Mouse (Mus musculus) cerebellum, adult 2 months (tissue): ENCODE data around the gene Gigyf1. TPM values are rescaled to one million over a fixed set of nuclear protein-coding genes. Genes with fewer than 3 reads are reported as not detected.

Experiments
- DNase-seq, 2 experiments: peaks; one replicate each; pipeline ENCODE4 v3.0.0; 2021
- H3K27ac ChIP-seq: fragments of 200-500 bp; 2 replicates; pipeline ENCODE4 v1.5.1; 2012; ENCODE audit warnings: low read length, control low read depth, inconsistent platforms; ENCODE audit not compliant: insufficient read depth
- H3K27me3 ChIP-seq: fragments of 200-500 bp; 2 replicates; pipeline ENCODE4 v1.6.1; 2012; ENCODE audit warnings: inconsistent platforms, mild to moderate bottlenecking, low read length, moderate library complexity; ENCODE audit not compliant: control insufficient read depth, insufficient read depth
- H3K4me1 ChIP-seq: fragments of 200-500 bp; 2 replicates; pipeline ENCODE4 v1.6.1; 2011; ENCODE audit warnings: low read length; ENCODE audit not compliant: control insufficient read depth, insufficient read depth
- H3K4me3 ChIP-seq: fragments of 200-500 bp; replicated peaks from 2 replicates; pipeline ENCODE3; 2011; ENCODE audit warnings: mild to moderate bottlenecking, low read depth, low read length, control low read depth; ENCODE audit not compliant: insufficient read depth
- CTCF ChIP-seq: fragments of 200-500 bp; IDR thresholded peaks from 2 replicates; pipeline ENCODE4 v1.5.1; 2011; ENCODE audit warnings: low read depth, mild to moderate bottlenecking, control low read depth, low read length, moderate library complexity, borderline replicate concordance; ENCODE audit not compliant: insufficient read depth
- POLR2A ChIP-seq: fragments of 200-500 bp; IDR thresholded peaks from 2 replicates; pipeline ENCODE4 v1.6.1; 2011; ENCODE audit warnings: low read length, control low read depth, borderline replicate concordance; ENCODE audit not compliant: insufficient read depth
- WGBS: fragments of 180-500 bp; shearing (Covaris S2); methylation state at CpG from one replicate; pipeline ENCODE4 v1.1.7; 2018; 5-methylcytosine and 5-hydroxymethylcytosine counted together
- polyA plus RNA-seq: library from polyadenylated mRNA; depleted of rRNA; stranded (reverse); fragments of >200 nt; gene quantifications from 2 replicates; pipeline ENCODE4 v1.2.3, GENCODE M21; 2012

The Gigyf1 gene
- polyA plus RNA-seq, 1 experiment, result 61.2 TPM

GRCm38 (mm10) chr5:137487616-137488015 lies 30.7 kb upstream of the Gigyf1 start:
- H3K4me1 ChIP-seq, result no peaks in the 10 kb centered on the region

DNA sequence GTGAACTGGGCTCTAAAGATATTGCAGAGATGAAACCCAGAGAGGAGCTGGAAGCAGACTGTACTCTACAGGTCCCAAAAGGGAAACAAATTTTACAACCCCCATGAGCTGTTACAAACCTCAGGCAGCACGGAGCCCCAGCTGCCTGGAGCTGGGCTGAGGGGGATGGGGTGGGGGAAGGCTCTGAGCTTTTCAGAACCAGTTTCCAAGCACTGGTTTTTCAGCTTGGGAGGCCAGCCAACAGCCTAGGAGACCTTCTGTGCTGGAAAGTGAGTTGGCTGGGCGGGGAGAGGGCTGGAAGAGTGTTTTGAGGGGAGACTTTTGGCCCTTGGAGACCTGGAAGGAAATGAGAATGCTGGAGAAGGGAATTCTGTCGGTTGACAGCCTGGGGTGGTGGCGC lies 26.8 kb upstream of the Gigyf1 start:
- WGBS, result 25% methylated on average over 4 of the region's 4 CpGs
- TF ChIP-seq POLR2A (no peak), CTCF (no peak)
- Histone ChIP-seq H3K27me3 (no peaks in the 10 kb centered on the region; the same call in 1 of the 2 replicates), H3K4me3 (no peak overlapping the region), H3K4me1 (no peaks in the 10 kb centered on the region), H3K27ac (no peak overlapping the region)
- DNase-seq, result peak in 1 of 2 experiments; percentile 20

More at GRCm38 (mm10) chr5:137487616-137488015, 30.7 kb upstream of the Gigyf1 start:
- no peak for DNase-seq
- 88% methylated on average over 7 of the region's 7 CpGs for WGBS
- no peaks in the 10 kb centered on the region; the same call in 1 of the 2 replicates for H3K27me3 ChIP-seq
- H3K27ac ChIP-seq, result no peak overlapping the region
- no peak overlapping the region for H3K4me3 ChIP-seq
- TF ChIP-seq CTCF, result no peak
- TF ChIP-seq POLR2A, result no peak

GRCm38 (mm10) chr5:137493831-137494230 lies 24.5 kb upstream of the Gigyf1 start:
- Histone ChIP-seq H3K27me3 (no peaks in the 10 kb centered on the region), H3K4me1 (no peaks in the 10 kb centered on the region), H3K4me3 (no peak overlapping the region), H3K27ac (no peak overlapping the region)
- no peak for DNase-seq
- TF ChIP-seq CTCF, result no peak
- no peak for TF ChIP-seq POLR2A
- 9% methylated on average over 13 of the region's 13 CpGs for WGBS

DNA sequence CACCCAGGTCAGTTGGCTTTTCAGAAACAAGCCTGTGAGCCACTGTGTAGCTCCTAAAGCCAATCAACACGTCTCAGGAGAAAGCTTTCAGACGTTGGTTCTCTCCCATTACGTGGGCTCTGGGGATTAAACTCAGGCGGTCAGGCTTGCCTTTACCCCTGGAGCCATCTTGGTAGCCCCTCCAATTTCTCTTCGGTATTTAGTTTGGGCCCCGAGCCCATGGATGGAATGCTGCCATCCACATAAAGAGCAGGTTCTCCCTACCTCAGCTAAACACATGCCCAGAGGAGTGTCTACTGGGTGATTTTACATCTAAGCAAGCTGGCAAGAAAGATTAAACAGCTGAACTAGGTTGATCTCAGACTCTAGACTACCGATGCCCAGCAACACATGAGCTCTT lies 18.2 kb upstream of the Gigyf1 start:
- Histone ChIP-seq H3K27ac (no peak overlapping the region), H3K4me3 (no peak overlapping the region), H3K4me1 (no peaks in the 10 kb centered on the region; the same call in 1 of the 2 replicates), H3K27me3 (no peaks in the 10 kb centered on the region)
- TF ChIP-seq CTCF (no peak), POLR2A (no peak)
- DNase-seq, result no peak
- 83% methylated on average over 7 of the region's 7 CpGs for WGBS

DNA sequence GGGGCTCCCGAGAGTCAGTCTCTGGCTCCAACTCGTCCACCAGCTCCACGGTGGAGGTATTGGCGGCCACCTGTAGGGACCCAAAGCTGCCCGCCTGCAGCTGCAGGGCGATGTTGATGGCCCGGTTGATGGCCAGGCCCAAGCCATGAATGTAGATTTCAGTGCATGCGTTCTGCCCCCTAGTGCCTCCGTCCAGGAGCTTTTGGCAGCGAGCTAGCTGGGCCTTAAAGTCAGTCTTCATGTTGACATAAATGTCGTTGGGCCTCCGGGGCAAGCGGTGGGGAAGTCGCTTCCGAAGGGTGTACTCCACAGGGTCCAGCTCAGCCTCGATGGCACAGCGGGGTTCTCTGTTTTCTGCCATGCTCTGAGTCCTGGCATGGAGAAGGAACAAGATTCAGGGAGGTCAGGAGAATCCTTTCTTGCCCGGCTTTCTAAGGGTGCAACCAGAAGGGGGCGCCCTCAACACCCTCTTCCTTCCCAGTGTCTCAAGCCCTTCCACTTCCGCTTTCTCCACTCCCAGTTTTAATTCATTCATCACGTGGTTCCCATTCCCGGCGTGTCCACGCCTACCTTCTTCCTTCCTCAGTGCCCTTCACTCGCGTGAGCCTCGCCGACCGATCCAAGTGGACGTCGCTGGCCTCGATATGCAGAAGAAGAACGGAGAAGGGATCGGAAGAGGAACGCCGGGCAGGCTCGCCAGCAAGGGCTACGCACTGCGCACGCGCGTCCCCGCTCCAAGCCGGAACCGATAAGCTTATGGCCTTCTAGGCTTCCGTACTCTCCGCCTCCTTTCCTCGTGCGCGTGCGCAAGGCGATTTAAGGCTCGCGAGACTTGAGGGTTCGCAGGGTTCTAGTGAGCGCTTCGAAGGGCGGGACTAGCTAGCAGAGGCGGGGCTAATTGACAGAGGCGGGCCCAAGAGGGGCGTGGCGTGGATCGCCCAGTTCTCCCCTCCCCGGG lies 16.4 kb upstream of the Gigyf1 start, which contains the start of gene Pop7:
TSS of gene Pop7 (minus strand) at position 810 of the 958 bp plus-strand sequence.
- peak within 1 kb of the TSS; percentile 80 for H3K4me3 ChIP-seq
- H3K27ac ChIP-seq, result peak within 1 kb of the TSS; percentile 88
- WGBS, result under 1% methylated on average over 64 of the region's 64 CpGs
- no peaks in the 10 kb centered on the region; the same call in 1 of the 2 replicates for H3K4me1 ChIP-seq
- no peaks in the 10 kb centered on the region for H3K27me3 ChIP-seq
- TF ChIP-seq CTCF (peak; percentile 74), POLR2A (peak; percentile 81; the same call in 1 of the 2 replicates)
- DNase-seq, result peak; percentile 100

- WGBS, result under 1% methylated on average over 30 of the region's 30 CpGs
- Histone ChIP-seq H3K4me3 (peak overlapping the region; percentile 80), H3K4me1 (no peaks in the 10 kb centered on the region; the same call in 1 of the 2 replicates), H3K27ac (no peak overlapping the region), H3K27me3 (no peaks in the 10 kb centered on the region)
- TF ChIP-seq POLR2A (no peak), CTCF (peak; percentile 85)
- DNase-seq, result peak in 1 of 2 experiments; percentile 86
These were observed 15.7 kb upstream of the Gigyf1 start for GRCm38 (mm10) chr5:137502667-137503110.

- Histone ChIP-seq H3K27me3 (no peaks in the 10 kb centered on the region), H3K27ac (no peak overlapping the region), H3K4me3 (no peak overlapping the region), H3K4me1 (no peaks in the 10 kb centered on the region; the same call in 1 of the 2 replicates)
- DNase-seq, result peak in 1 of 2 experiments; percentile 19
- TF ChIP-seq CTCF (no peak), POLR2A (no peak)
- WGBS, result 69% methylated on average over 6 of the region's 6 CpGs
These were observed 14.3 kb upstream of the Gigyf1 start for GRCm38 (mm10) chr5:137504041-137504440.

DNA sequence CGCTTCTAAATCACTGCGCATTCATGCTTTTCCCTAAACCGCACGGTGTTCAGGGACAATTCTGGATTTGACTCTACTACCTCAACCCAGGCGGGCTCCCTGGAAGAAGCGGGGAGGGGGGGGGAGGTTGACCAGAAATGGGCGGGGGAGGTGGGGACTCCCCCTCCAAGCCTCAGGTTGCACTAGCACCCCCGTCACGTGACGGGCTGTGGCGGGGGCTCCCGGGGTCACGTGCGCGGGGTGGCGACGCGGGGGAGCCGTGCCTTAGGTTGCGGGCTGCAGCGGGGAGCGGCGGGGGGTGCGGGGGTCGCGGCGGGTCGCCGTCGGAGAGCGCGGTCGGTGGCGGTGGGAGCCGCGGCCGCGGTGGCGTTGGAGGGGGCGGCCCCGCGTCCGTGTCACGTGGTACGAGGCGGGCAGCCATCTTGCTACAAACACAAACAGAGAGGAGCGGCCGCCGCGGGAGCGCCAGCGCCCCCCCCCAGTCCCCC lies 8.3 kb upstream of the Gigyf1 start:
- 1% methylated on average over 50 of the region's 52 CpGs for WGBS
- Histone ChIP-seq H3K27ac (peak overlapping the region; percentile 63; the same call in 1 of the 2 replicates), H3K4me3 (peak overlapping the region; percentile 78), H3K4me1 (peaks cover 12% of the 10 kb centered on the region), H3K27me3 (no peaks in the 10 kb centered on the region)
- TF ChIP-seq POLR2A (no peak), CTCF (no peak)
- DNase-seq, result peak; percentile 79 to 91
